Mouse (Mus musculus) liver, embryonic 15.5 days (tissue): ENCODE data around the gene Ern1. TPM values are rescaled to one million over a fixed set of nuclear protein-coding genes. Genes with fewer than 3 reads are reported as not detected.

Source experiments
- polyA plus RNA-seq: library from polyadenylated mRNA; unstranded; fragments of >200 nt; fragmentation: Nextera tagmentation; extraction: Ambion mirVana; gene quantifications from 2 replicates; pipeline ENCODE4 v1.2.1, GENCODE M21; 2015

Ern1 gene
- polyA plus RNA-seq, 1 experiment from 2014 or later, result 4.1 TPM

Other genes with a start within 250 kb of the Ern1 start
- 30.2 and 30.4 TPM in 2 replicates for gene Ftsj3, start 231.8 kb downstream of the Ern1 start, polyA plus RNA-seq
- 128 and 131 TPM in 2 replicates for gene Psmc5, start 231.7 kb downstream of the Ern1 start, polyA plus RNA-seq
- gene Smarcd2, start 214.9 kb downstream of the Ern1 start, polyA plus RNA-seq, result 26.7 and 26.8 TPM in 2 replicates
- 0.09 and 0.12 TPM in 2 replicates for gene Tcam1, start 211.2 kb downstream of the Ern1 start, polyA plus RNA-seq
- not detected in 2 replicates for gene Gh, start 186.0 kb downstream of the Ern1 start, polyA plus RNA-seq
- 7.7 and 9.9 TPM in 2 replicates for gene Cd79b, start 173.1 kb downstream of the Ern1 start, polyA plus RNA-seq
- gene Scn4a, start 134.6 kb downstream of the Ern1 start, polyA plus RNA-seq, result 0.03 and 0.24 TPM in 2 replicates
- not detected in 2 replicates for gene Prr29, start 122.4 kb downstream of the Ern1 start, polyA plus RNA-seq
- 13.4 and 16.4 TPM in 2 replicates for gene Icam2, start 99.8 kb downstream of the Ern1 start, polyA plus RNA-seq
- gene Tex2, start 125.6 kb upstream of the Ern1 start, polyA plus RNA-seq, result 9.2 and 10.2 TPM in 2 replicates